Mouse (Mus musculus): ENCODE data around the gene Kifc3.

Gene Kifc3

DNA sequence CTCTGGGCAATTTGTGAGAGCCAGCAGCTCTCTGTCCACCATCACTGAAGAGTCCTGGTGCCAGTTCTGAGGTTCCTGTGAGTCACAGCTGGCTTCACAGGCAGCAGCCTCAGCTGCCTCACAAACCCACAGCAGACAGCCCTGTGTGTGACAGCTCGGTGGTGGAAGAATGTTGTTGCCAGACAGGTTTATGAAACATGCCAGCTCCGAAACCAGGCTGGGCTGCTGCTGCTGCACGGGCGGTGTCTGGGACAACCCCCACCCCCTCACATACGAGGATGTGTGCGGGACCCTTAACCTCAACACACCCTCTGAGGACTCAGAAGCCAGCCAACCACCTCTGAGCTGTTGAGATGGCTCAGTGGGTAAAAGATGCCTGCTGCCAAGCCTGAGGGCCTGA is 48.0 kb downstream of the Kifc3 start:
- DNase-seq: no peak

DNA sequence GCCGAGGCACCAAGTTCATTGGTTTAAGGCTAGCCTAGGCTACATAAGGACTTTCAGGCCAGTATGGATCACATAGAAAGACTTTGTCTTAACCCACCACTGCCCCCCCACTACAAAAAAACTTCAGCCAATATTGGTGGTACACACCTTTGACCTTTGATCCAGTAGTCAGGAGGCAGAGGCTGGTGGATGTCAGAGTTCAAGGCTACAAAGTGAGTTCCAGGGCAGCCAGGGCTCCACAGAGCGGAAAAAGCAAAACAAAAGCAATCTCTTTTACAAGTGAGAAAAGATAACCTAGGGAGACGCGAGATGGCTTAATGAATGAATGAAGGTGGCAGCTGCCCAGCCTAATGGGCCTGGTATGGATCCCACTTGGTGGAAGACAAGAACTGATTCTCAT is 48.6 kb downstream of the Kifc3 start:
- no peak for DNase-seq

DNA sequence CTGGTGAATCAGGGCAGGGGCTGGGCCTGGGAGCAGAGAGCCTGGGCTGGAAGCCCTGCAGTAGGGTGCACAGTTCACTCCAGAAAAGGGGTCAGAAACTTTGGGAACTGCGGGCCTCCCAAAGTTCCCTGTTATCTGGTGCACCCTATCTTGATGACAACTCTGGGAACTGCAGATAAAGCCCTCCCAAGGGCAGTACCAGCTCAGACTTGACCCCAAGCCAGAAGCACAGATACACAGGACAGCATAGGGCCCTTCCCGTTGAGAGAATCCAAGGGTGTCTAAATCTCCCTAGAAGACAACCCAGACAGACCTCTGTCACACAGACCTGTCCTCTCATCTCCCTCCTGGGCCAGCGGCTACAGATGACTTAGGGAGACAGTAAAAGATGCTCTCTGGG is 52.0 kb downstream of the Kifc3 start:
- DNase-seq: no peak

GRCm38 (mm10) chr8:95149426-95149825 is 53.2 kb downstream of the Kifc3 start:
- no peak for DNase-seq

- DNase-seq: no peak
Measured at GRCm38 (mm10) chr8:95146846-95147245, 55.8 kb downstream of the Kifc3 start.

DNA sequence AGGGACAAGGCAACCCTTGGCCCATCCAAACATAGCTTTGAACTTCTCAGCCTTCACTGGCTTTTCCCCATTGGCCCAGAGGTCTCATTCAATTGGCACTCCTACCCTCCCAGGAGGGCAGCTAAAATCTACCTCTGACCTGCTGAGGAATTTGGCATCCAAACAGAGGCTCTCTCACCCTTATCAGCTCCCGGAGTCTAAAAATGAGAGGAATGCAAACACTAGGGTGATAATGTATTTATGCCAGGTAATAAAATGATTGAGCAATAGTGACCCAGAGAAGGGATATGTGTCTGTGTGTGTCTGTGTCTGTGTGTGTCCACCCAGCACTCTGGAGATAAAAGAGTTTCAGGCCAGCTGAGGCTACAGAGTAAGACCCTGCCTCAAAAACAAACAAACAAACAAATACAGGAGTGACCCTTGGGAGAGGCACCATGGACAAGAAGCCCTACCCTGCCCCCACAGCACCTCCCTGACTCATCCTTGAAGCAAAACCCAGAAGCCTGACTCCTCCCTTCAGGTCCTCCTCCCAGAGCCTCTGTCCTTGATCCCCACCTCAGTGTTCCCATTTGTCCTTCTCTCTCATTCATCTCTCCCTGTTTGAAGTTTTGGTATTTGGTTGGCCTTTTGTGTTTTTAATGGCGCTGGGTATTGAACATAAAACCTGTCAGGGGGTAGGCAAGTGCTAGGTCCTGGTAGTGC is 56.4 kb downstream of the Kifc3 start:
- no peak for DNase-seq

DNA sequence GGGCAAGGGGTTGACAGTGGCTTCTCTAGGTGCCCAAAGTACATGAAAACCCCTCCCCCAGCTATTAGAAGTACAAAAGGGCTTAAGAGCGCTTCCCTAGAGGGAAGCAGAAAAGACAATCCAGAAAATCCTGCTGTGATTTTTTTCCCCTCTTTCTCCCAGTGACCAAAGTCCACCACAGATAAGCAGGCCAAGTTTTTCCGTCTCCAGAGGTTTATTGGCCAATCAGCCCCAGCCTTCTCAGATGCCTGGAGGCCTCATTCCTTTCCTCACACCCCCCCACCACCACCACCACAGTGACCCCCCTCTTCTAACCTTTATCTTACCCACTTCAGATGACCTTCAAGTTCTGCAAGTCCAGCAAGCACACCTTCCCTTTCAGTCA is 58.0 kb downstream of the Kifc3 start:
- no peak for DNase-seq

DNA sequence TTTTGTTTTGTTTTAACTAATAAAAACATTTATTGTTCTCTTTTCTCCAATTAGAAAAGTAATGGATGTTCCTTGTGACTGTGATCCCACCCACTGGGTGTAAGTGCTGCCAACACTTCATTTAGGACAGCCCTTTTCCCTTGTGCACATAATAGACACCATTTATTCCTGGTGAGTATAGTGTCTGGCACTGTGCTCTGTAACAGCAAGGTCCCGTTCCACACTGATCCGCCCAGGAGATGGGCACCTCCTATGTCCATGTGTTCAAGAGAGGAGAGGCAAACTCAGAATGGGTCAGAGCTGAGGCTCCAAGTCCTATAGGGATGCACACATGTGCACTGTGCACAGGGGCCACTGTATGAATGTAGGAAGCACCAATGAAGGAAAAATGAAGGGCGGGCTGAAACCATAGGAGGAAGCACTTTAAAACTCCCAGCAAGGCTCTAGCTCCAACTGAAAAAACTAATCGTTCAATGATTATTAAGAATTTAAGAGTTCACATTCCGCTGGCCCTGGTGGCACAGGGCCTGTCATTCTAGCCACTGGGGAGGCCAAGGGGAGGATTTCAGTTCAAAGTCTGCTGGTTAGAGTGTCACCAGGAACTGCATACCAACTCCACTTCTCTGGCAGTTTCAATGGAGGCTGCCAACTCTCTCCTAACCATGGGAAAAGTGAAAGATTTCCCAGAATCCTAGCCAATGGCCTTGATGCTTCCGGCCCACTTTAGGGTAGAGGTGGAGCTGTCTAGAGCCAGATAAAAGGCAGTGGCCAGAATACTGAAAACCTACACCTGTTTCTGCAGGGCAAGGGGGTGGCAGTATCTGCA is 58.6 kb downstream of the Kifc3 start:
- DNase-seq: no peak

DNA sequence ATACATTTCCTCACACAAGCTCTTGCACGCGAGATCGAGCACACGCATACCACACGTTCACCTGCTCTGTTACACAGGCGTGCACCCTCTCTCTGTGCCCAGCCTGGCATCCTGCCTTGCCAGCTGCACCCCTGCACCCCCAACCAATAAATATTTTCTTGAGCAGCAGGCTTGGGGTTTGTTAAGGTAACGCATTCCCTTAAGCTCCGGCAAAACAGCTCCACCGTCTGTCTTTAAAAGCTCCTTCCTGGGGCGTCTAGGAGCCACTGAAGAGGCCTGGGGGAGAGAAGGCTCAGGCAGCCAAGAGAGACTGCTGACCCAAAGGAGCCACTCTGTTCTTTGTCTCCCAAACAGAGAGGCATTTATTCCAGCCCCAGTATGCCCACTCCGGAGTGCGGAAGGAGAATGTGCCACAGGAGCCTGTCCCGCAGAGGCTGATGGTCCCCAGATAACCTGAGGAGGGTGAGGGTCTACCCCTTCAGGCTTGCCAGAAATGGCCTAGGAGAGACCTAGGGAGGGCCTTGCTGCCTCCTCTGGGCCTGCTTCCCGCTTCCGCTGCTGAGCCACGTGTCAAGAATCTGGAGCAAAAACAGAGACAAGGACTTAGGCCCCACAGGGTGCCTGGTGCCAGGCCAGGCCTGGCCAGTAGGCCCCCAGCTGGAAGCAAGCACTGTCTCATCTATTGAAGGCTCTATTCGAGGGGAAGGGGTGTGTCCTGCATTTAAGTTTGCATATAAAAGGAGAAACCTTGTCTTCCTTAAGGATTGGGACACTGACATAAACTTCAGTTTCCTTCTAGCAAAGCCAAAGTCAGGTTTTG is 59.4 kb downstream of the Kifc3 start:
- peak; percentile 18 to 39 for DNase-seq

- DNase-seq: peak; percentile 75 to 82
Measured at GRCm38 (mm10) chr8:95142075-95142831, 60.4 kb downstream of the Kifc3 start.

GRCm38 (mm10) chr8:95141469-95142074 is 61.0 kb downstream of the Kifc3 start:
- DNase-seq: no peak

DNA sequence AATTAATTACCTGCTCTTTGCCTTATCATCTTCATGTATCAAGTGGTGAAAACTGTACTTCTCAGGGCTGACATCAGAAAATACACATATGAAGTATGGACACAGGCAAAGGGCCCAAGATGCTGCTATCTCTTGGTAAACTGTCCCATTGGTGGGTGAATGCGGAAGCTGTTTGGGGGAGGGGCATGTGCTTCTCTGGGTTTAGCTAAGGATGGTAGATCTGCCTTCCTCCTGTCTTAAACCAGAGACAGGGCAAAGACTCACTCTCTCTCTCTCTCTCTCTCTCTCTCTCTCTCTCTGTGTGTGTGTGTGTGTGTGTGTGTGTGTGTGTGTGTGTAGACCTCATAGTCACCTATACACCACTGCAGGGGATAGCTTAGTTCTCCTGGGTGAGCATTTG is 61.6 kb downstream of the Kifc3 start:
- no peak for DNase-seq

DNA sequence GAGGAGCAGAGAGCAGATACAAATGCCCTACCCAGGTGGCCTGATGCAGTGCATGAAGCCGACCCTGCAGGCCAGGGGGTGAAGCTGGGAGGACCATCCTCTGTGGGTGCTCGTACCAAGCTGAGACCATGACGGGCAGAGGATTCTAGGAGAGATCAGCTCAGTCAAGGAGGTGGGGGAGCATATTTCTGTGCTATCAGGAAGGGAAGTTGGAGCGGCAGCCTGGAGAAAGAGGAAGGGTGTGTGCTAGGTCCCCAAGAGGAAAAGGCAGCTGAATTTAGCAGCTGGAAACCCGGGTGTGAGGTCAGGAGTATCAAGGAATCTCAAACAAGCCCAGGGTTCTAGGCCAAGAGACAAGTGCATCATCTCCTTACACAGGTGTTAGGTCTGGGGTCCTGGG is 62.1 kb downstream of the Kifc3 start:
- no peak for DNase-seq

GRCm38 (mm10) chr8:95139051-95139365 is 63.6 kb downstream of the Kifc3 start:
- DNase-seq: no peak

- DNase-seq: no peak
Measured at GRCm38 (mm10) chr8:95138341-95139050, 64.1 kb downstream of the Kifc3 start.

DNA sequence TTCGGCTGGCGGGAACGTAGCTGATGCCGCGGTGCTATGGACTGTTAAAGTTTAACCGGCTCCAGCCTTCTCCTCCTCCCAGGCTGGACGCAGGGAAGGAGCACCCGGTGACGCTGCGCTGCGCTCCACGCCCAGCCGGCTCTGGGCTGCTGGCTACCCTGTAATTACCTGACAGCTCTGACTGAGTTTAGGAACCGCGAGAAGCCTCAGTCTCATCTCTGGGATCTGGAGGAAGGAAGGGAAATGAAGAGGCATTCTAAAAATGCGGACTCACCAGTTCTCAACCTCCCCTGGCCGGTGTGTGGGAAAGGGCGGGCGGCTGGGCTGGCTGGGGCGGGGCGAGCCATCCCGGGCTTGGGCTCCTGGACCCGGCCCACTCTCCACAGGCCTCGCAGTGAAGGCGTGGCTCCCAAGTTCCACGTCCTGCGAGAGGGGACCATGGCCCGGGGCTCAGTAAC is 64.9 kb downstream of the Kifc3 start:
- peak in 1 of 2 experiments; percentile 27 for DNase-seq

GRCm38 (mm10) chr8:95137201-95137600 is 65.4 kb downstream of the Kifc3 start:
- no peak for DNase-seq

DNA sequence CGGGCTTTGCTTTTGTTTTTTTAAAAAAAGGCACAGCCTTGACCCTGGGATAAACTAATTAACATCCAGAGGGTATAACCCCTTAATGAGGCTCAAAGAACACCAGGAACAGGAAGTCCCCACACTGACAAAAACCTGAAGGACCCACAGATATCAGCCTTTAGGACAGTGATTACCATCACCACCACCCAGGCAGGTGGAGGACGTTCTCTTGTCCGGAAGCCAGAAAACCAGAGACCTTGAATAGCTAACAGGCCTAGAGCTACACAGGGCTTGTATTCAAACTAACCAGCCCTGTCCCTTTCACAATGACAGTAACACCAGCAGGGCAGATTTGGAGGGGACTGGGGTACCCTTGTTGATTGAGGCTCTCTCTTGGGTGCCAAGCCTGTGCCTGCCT is 66.4 kb downstream of the Kifc3 start:
- DNase-seq: no peak

GRCm38 (mm10) chr8:95135242-95135641 is 67.4 kb downstream of the Kifc3 start:
- DNase-seq: no peak

DNA sequence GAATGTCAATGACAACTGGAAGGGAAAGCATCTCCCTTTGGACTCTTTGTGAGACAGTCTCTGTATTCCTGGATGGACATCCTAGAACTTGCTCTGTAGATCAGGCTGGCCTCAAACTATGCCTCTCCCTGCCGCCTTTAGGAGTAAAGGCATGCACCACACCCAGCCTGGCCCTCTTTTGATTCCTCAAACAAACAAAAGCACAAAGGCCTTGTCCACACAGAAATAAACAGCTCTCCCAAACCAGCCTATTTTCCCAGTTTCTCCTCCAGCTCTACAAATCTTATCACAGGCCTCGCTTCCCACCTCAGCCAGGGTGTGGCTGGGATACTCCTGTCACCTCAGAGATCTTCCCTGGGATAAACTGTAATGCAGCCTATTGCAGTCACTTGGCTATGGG is 68.4 kb downstream of the Kifc3 start:
- no peak for DNase-seq

DNA sequence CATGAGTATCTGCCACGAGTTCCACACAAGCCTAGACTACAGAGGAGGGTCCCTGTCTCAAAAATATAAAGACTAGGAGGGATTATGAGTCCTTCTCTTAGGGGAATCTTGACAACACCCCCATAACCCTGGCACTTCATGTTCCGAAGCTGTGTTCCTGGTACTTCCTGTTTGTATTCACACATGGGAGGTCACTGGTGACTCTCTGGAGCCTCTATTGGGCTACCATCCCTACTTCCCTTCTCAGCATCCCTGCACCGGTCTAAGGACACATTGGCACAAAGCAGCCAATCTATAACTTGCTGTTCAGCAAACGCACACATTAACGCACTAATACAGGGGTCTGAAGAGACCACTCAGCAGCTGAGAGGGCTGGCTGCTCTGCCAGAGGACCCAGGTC is 70.6 kb downstream of the Kifc3 start:
- no peak for DNase-seq

All from cerebellum, adult 18-20 months (tissue).